Mouse (Mus musculus) spleen, adult 12 weeks (tissue): Measurements from ENCODE around the gene Ripk4.

Experiments
- DNase-seq: peaks from one replicate; pipeline ENCODE4 v3.0.0; 2022; ENCODE audit warnings: low spot score

Gene Ripk4

DNA sequence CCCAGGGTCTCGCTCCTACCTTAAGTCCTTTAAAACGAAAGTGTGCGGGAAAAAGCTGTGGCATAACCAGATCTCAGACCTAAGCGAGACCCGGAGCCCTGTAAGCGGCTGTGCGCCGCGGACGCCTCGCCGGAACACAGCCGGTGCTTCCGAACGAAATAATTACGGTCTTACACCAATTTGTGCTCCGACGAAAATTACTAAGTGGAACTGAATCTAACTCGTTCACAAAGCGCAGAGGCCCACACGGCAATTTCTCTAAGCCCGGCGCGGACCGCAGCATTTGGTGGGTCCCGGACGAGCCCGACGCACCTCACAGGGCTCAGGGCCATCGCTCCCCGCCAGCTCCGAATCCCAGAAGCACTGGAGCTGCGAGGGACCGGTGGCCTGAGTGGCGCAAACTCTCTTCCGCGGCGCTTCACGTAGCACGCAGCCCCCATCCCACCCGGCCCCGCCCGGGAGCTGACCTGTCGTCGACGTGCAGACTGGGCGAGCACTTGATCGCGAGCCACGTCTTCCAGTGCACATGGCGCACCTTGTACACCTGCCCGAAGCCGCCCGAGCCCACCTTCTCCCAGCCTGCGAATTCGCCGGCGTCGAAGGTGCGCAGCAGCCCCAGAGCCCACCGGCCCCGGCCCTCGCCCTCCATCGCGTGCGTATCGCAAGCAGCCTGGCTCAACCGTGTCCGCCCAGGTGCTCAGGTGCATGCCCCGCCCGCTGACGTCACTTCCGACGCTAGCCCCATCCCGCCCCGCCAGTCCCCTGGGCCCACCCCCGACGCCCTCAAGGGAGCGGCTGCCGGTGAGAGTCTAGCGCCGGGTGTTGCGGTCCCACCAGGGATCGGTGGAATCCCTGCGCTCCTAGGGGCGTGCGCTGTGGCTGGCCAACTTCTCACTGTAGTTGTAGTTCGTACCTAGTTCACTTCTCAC, at the start of gene Ripk4:
Gene Ripk4, minus strand, starts transcription at position 727 of the 929 bp plus-strand sequence.
- DNase-seq, result no peak

DNA sequence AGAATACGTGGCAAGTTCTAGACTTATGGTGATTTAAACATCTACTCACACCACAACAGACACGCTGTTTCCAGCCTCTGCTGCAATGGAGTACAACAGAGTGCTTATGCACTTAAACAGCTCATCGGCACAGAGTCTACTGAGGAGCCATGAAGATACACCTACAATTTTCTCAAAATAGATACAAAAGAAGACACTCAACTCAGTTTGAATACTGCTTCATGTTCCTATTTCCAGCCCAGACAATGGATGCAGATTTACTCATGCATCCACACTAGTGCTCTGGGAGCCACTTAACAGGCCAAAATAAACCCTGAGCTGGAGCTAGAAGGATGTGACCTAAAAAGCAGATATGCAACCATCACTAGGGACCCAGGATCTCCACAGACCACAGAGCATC, 45.3 kb upstream of the Ripk4 start:
- DNase-seq, result no peak

DNA sequence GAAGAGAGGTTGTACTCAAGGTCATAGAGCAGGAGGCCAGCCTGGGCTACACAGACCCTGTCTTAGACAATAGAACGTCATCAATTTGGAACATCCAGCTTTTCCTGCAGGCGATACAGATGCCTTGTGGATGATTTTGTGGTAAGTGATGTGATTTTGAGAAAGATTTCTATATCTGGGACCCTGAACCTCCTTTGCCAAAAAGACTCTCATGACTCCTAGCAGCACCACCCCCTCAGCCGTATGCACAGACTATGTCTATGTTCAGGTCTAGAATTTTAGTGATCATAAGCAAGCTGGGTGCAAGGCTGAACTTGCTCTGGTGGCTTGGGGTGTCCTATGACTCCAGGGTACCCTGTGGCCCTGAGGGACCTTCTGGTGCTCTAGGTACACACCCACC, 42.1 kb upstream of the Ripk4 start:
- DNase-seq, result no peak

DNA sequence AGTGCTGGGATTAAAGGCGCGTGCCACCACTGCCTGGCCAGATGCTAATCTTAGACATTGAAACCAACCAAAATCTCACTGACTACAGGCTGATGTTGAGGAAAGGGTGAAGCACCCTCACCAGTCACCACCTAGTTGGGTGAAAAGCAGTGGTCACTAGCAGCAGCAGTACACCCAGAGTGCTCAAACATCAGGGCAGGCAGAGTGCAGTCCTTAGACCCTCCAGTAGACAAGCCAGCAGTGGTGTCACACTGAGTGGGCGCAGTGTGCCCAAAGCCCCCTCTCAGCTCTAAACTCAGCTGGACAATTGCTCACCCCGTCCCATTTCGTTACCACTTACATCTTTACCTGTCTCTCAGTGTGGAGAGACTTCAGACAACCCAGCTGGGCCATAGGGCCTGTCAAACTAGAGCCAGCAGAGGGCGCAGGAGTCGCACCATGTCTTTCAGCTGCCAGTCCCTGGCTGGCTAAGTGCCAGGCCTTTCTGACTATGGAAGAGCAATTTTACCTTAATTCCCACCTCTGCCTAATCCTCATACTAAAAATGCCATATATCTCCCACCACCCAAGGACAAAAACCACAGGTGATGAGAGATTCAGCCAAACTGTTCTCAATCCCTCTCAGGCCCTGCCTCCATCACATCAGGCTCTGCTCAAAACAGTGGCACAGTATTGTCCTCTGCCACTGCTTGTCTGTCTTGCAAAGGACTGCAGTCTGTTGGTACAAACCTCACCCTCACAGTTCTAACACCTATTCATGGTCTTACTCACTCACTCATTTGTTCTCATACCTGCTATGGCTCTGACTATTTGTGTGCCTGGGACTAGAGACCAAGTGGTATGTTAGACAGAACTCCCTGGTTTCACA, 41.3 kb upstream of the Ripk4 start:
- peak; percentile 26 for DNase-seq

DNA sequence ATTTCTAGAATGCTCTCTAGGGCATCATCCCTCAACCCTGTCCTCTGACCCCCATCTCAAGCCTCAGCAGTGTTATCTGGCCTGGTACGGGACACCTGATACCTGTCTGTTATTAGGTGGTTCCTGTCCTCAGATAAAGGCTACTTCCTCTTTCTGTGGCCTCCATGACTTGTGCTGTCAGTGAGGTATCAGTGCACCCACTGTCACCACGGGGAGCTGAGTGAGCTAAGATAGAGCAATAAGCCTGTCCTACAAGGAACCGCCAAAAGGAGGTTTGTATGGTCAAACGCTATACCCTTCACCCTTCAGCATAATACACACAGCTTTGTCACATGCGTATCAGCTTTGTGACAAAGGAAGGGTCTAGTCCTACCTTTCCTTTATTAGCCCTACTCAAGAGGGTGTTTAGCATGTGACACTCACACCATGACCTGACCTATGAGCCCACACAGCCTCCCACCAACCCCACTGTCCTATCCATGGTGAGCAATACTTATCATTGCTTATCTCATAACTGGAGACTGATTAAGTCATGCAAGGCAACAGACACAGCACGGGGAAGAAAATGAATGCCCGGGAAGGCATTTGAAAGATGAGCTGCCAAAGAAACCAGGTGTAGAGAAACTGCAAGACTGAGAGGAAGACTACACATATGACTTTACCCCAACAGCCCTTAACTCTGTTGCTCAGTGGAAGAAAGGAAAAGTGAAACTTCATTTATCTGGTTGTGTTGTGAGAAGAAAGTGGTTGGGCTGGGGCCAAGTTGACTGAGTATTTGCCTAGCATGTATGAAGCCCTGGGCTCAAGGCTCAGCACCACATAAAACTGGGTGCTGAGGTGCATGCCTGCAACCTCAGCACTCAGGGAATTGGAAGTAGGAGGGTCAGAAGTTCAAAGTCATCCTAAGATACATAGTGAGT, 34.6 kb upstream of the Ripk4 start:
- DNase-seq, result no peak

DNA sequence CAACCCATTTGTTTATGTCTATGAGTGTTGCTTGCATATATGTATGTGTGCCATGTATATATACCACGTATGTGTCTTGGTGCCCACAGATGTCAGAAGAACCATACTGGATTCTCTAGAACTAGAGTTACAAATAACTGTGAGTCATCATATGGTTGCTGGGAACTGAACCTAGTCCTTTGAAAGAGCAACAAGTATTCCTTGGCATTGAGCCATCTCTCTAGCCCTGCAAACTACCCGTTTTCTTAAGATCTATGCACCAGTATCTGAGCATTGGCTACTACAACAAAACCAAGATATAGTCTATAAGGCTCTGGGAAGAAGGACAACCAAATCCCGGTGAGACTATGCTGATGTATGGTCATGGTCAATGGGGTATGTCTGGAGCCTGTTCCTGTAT, 33.6 kb upstream of the Ripk4 start:
- DNase-seq, result no peak

DNA sequence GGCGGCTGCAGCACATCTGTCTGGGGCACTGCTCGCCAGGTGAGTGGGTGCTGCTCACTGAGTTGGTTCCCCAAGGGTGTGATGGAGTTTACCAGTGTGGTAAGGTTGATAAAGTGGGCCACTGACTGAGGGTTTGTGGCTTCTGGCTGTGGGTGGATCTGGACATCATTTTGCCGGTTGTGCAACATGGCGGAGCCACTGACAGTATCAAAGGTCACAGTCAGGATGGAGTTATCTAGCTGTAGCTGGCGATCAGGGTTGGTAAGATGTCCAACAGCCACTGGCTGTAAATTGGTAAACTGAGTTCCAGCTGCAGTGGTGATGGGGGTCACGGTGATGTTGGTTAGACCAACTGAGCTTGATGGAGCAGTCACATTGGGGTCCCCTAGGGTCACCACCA, 30.7 kb upstream of the Ripk4 start:
- no peak for DNase-seq

DNA sequence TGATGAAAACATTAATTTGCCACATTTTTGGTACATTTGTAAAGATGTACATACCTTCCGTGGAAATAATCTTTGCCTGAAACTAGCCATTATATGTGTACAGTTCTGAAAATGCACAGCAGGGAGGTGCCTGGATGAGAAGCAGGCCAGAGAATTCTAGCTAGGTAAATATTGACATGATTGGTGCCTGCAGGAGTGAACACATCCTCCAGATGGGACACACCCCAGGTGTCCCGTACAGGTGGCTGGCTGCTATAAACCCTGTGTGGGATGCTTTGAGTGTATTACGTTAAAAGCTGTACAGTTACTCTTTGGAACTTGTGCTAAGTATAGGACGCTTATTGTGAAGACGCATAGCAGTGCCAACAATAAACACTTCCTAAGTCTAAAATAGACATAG, 19.5 kb upstream of the Ripk4 start:
- DNase-seq, result no peak

DNA sequence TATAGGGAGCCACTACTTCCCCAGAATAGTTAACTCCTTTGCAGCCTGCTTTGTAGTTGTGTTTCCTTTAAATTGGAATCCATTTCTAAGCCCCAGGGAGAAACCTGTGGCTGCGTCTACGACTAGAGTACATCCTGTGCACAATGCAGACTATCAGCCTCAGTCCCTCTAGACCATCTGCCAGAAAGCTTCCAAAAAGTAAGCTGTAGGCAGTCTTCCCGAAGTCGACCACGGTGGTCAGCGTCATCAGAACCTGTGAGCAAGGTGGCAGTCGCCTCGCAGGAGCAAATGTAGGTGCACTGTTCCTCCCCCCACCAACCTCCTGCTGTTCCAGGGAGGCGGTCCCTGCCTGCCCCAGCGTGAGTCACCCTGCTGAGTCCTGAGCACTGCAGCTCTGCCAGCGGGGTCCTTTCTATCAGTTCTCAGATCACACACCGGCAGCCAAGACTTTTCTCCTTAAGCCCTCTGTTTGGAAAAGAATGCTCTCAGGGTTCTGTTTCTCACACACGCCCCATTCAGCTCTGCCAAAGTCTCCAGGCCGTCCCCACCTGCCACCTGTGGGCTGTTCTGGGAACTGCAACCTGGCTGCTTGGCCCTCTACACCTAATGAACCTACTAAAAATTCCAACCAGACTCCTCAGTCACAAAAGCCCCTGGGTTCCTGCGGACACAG, 14.9 kb upstream of the Ripk4 start:
- DNase-seq, result peak; percentile 19

DNA sequence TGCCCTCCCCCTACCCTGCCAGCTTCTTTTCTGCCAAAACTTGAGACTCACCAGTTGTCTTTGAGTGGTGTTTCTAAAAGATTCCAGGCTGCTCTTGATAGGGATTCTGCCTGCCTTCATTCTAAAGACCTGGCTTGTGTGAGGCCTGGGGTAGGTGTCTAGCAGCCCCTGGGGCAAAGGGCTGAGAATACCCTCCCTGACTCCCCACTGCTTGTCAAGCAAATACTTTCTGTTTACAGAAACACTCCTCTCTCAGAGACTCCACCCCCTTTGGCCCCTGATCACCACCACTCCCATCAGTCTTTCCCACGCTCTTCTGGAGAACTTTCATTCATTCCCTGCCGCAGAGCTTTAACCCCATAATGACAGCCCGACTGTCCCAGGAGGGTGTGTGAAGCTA, 2.9 kb upstream of the Ripk4 start:
- no peak for DNase-seq

DNA sequence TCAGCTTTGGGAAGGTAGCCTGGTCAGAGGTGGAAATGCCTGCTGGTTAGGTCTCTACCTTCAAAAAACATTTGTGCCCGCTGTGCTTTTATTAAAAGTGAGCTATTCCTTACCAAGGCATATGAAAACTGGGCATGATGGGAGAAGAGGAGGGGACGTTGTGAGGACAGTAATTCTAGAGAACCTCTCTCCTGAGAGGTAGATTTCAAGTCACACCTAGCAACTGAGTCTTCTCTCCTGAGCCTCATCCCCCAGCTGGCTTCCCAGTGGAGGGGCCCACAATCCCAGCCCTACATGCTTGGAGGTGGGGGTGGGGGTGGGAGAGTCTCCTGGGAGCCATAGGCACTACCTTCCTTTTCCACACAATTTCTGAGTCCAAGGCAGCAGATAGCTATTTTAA, 1.0 kb upstream of the Ripk4 start:
- no peak for DNase-seq

DNA sequence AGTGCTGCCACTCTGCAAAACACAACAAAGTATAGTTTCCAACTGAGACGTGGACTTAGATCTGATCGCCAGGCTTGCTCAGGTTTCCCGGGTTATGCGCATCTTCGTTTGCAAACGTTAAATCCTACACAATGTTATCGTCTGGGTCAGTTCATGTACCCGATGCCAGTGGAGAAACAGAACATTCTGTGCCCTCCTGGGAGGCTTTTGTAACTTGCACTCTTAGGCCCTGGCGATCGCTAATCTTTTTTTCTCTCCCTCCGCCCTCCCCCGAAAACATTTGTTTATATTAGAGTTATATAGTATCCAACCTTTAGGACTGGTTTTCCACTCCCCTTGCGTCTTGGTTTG, 378 bp upstream of the Ripk4 start:
- no peak for DNase-seq

DNA sequence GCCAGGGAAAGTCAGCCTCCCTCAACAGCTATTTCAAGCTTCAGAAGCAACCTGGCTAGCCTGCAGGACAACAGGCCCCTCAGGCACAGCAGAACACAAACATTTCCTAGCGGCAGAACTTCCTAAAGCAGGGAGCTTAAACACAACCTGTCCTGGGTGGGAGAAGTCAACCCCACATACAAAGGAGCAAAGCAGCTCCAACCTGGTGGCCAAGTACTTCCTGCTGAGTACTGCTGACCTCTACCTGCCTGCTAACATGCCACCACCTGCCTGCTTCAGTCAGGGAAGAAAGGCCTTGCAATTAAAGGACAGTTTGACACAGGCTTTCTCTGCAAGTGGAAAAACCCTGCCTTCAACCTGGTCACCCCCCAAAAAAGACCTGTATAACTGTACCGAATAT, 1.8 kb downstream of the Ripk4 start:
- DNase-seq, result no peak

DNA sequence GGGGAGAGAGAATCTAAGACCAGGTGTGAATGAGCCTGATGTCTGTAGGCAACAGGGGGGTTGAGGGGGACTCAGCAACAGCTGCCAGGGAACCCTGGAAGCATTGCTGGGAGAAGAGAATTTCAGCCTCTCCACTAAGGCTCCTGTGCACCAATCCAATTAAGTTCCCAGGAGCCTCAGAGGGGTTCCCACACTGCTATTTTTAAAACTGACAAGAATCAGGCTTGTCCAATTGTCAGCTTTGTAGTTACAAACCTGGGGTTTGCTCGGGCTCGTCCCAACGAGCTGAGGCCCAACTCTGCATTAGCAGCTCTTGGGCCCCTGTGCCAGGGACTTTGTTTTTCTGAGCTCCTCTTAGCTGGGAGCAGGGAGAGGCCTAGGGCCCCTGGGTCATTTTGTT, 3.9 kb downstream of the Ripk4 start:
- no peak for DNase-seq

DNA sequence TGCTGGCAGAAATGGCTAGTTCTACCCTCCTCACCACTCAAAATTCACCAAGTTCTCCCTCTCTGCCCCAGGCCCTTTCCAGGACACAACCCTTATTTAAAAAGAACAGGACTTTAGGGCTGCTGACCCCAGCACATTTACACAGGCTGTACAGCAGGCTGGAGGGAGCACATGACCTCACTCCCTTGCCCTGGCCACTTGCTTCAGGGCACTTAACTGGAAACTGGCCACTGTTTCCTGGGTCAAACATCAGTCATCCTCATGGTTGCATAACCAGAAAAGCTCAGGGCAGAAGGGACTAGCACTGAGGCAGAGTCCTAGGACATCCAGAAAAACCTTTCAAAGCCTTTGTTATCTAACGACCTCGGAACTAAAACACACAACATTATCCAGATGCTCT, 5.3 kb downstream of the Ripk4 start:
- DNase-seq, result no peak

DNA sequence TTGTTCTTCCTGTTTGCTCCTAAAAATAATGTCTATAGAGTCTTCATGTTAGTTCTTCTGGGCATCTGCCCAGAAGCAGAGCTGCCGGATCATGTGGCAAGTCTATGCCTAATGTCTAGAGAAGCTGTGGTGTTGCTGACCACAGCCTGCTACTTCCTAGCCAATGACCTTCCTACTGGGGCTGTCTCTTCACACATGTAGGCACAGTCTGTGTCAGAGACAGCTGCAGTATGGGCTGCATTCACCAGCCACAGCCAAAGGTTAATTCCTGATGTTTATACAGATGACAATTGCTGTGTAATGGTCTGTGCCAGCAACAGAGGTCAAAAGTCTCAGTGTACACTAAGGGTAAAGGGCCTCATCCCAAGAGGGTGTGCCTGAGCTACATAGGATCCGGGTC, 7.1 kb downstream of the Ripk4 start:
- DNase-seq, result no peak

DNA sequence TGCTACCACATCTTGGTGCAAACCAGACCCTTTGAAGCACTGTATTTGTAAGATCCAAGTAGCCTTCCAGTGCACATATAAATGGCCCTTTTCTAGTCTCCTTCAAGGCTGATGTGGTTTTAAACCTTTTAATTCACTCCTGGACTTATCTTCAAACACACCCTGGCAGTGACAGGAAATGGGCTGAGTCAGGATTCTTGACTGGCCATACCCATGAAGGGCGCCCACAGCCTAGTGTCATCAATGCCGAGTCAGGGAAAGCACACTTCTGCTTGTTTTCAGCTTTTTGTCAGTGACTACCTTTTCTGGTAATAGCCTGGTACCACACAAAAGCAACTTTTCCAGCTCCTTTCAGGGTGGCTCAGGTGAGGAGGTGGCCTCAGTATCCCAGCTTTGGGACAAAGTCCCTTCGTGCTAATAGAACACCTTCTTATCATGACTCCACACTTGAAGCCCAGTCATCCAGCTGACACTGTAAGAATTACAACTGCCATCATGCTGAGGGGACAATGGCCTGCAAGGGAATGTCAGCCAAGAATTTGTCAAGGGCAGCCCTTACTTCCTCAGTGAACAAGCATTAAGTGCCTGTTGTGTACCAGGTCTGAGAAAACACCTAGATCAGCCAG, 11.2 kb downstream of the Ripk4 start:
- no peak for DNase-seq

DNA sequence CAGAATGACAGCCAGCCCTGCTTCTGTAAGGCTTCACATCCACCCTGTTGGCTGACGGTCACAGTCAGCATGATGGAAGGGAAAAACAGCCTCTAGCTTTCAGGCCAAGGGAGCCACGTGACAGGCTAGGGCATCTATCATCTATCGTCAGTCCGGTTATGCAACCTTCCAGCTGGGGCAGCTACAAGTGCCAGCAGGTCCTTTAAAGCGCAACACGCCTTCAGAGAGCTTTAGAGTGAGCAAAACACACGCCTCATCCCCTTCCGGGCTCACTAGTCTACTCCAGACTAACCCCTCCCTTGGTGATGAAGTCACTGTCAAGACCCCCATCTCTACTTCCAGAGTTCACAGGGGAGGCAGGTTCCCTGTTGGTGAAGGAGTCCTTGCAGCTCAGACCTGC, 11.7 kb downstream of the Ripk4 start:
- DNase-seq, result no peak

DNA sequence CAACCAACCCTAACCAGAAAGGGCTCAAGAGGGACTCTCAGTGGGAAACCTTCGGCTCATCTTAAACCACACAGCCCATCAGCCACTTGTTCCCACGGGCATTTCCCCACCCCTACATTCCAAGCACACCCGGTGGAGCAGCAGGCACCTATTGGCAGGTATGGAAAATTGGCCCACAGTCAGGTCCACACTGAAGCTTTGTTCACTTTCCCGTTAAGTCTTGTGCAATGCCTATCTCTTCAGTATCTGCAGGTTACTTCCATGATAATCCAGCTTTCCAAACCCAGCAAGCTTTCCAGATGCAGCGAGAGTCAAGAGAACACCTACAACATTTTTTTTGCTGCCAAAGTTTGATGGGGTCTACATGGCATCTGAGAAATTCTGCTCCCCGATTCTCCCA, 15.2 kb downstream of the Ripk4 start:
- DNase-seq, result no peak

DNA sequence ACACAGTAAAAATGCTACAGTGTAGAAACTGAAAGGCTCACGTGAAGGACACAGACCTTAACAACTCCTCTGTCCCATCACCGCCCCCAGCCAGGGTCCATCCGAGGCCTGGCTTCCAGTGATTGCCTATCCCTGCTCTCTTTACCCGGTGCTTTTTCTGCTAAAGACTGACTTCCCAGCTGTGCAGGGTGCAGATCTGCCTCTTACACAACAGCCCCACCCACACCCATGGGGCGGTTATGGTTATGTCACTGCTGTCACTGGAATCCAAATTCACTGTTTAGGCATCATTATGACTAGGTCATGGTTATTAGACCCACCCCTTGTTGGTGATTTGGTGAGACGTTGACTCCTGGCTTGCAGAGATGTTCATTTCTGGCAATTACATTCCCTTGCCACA, 25.6 kb downstream of the Ripk4 start:
- DNase-seq, result no peak

DNA sequence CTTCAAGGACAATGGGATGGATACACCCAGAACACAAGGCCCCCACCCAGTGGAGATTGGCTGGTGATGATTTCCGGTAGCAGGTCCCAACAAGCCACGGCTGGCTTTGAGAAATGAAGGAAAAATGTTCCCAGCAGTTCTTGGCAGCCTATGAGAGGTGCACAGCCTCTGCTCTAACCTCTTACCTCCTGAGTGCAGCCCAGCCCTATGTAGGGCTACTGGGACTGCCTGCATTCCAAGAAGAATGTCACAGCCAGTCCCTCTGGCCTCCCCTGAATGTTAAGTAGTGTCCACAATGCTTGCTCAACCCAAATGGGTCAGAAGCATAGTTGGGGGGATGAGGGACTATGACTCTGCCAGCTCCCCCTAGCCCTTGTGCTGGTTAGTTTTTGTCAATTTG, 27.0 kb downstream of the Ripk4 start:
- no peak for DNase-seq
